Mouse (Mus musculus): ENCODE data around the gene Tnr.

The Tnr gene

GRCm38 (mm10) chr1:159629822-159630589 is 106.4 kb downstream of the Tnr start:
- no peak for DNase-seq (ENCODE audit: low spot score)

GRCm38 (mm10) chr1:159632558-159632957 is 109.0 kb downstream of the Tnr start:
- no peak for DNase-seq (ENCODE audit: low spot score)

GRCm38 (mm10) chr1:159639408-159639807 is 115.8 kb downstream of the Tnr start:
- DNase-seq (ENCODE audit: low spot score) = no peak

- no peak for DNase-seq (ENCODE audit: low spot score)
Measured at GRCm38 (mm10) chr1:159645719-159646118, 122.2 kb downstream of the Tnr start.

GRCm38 (mm10) chr1:159650486-159650885 is 126.9 kb downstream of the Tnr start:
- no peak for DNase-seq (ENCODE audit: low spot score)

- DNase-seq (ENCODE audit: low spot score) = no peak
Measured at GRCm38 (mm10) chr1:159655241-159655640, 131.7 kb downstream of the Tnr start.

GRCm38 (mm10) chr1:159657856-159658542 is 134.4 kb downstream of the Tnr start:
- no peak for DNase-seq (ENCODE audit: low spot score)

GRCm38 (mm10) chr1:159660620-159661501 is 137.3 kb downstream of the Tnr start:
- no peak for DNase-seq (ENCODE audit: low spot score)

GRCm38 (mm10) chr1:159664496-159664895 is 140.9 kb downstream of the Tnr start:
- no peak for DNase-seq (ENCODE audit: low spot score)

GRCm38 (mm10) chr1:159664945-159665344 is 141.4 kb downstream of the Tnr start:
- DNase-seq (ENCODE audit: low spot score) = no peak

- DNase-seq (ENCODE audit: low spot score) = peak; percentile 19
Measured at GRCm38 (mm10) chr1:159670629-159671150, 147.1 kb downstream of the Tnr start.

- DNase-seq (ENCODE audit: low spot score) = no peak
Measured at GRCm38 (mm10) chr1:159671181-159671580, 147.6 kb downstream of the Tnr start.

- no peak for DNase-seq (ENCODE audit: low spot score)
Measured at GRCm38 (mm10) chr1:159674240-159674639, 150.7 kb downstream of the Tnr start.

- no peak for DNase-seq (ENCODE audit: low spot score)
Measured at GRCm38 (mm10) chr1:159675472-159675871, 151.9 kb downstream of the Tnr start.

- no peak for DNase-seq (ENCODE audit: low spot score)
Measured at GRCm38 (mm10) chr1:159678221-159678935, 154.8 kb downstream of the Tnr start.

GRCm38 (mm10) chr1:159681252-159681651 is 157.7 kb downstream of the Tnr start:
- DNase-seq (ENCODE audit: low spot score) = no peak

GRCm38 (mm10) chr1:159686476-159687231 is 163.1 kb downstream of the Tnr start:
- DNase-seq (ENCODE audit: low spot score) = peak; percentile 27

GRCm38 (mm10) chr1:159696717-159697116 is 173.1 kb downstream of the Tnr start:
- no peak for DNase-seq (ENCODE audit: low spot score)

GRCm38 (mm10) chr1:159702038-159702437 is 178.5 kb downstream of the Tnr start:
- no peak for DNase-seq (ENCODE audit: low spot score)

GRCm38 (mm10) chr1:159704925-159705324 is 181.4 kb downstream of the Tnr start:
- no peak for DNase-seq (ENCODE audit: low spot score)

GRCm38 (mm10) chr1:159716301-159716700 is 192.7 kb downstream of the Tnr start:
- no peak for DNase-seq (ENCODE audit: low spot score)
